Mouse (Mus musculus) MEL (cell line): ENCODE measurements around the gene Nop53. TPM values are rescaled to one million over a fixed set of nuclear protein-coding genes. Genes with fewer than 3 reads are reported as not detected.

ENCODE experiments used
- DNase-seq: peaks from one replicate; pipeline ENCODE4 v3.0.0; 2011; ENCODE audit warnings: low read depth, low spot score
- H3K27ac ChIP-seq: 2 replicates; pipeline ENCODE4 v1.5.1; 2012; ENCODE audit warnings: low read depth, mild to moderate bottlenecking, control low read depth, low read length, moderate library complexity; ENCODE audit not compliant: control insufficient read depth
- H3K27me3 ChIP-seq, 2 experiments: fragments of 150-350 bp in 1 of 2; sonication (generic) in 1 of 2; 2 replicates each; pipeline ENCODE4 v1.6.1; 2012; ENCODE audit warnings: low read length in 2 of 2, mild to moderate bottlenecking in 2 of 2, improper control_type of control experiment in 1 of 2, moderate library complexity in 1 of 2; ENCODE audit not compliant: insufficient read depth in 2 of 2, control insufficient read depth in 1 of 2
- H3K36me3 ChIP-seq, 2 experiments: 2 replicates each; pipeline ENCODE4 v1.6.1; 2012 to 2014; ENCODE audit warnings: low read length in 2 of 2, improper control_type of control experiment in 1 of 2, inconsistent platforms in 1 of 2, mild to moderate bottlenecking in 1 of 2; ENCODE audit not compliant: insufficient read depth in 2 of 2, control insufficient read depth in 1 of 2
- H3K4me1 ChIP-seq, 2 experiments: fragments of 150-350 bp in 1 of 2; sonication (generic) in 1 of 2; 2 replicates each; pipeline ENCODE4 v1.6.1; 2012; ENCODE audit warnings: low read length in 2 of 2, improper control_type of control experiment in 1 of 2, mild to moderate bottlenecking in 1 of 2; ENCODE audit not compliant: insufficient read depth in 2 of 2, control insufficient read depth in 1 of 2
- H3K4me3 ChIP-seq, 2 experiments: fragments of 150-350 bp in 1 of 2; sonication (generic) in 1 of 2; 2 replicates each; pipeline ENCODE4 v1.5.1; 2012; ENCODE audit warnings: low read depth in 2 of 2, low read length in 2 of 2, mild to moderate bottlenecking in 2 of 2, moderate library complexity in 2 of 2, control low read depth in 1 of 2, improper control_type of control experiment in 1 of 2; ENCODE audit not compliant: control insufficient read depth in 1 of 2, insufficient read depth in 1 of 2
- H3K79me2 ChIP-seq: 2 replicates; pipeline ENCODE4 v1.6.1; 2012; ENCODE audit warnings: mild to moderate bottlenecking, low read length, moderate library complexity; ENCODE audit not compliant: control insufficient read depth, poor library complexity, insufficient read depth
- H3K9ac ChIP-seq: 2 replicates; pipeline ENCODE4 v1.6.1; 2012; ENCODE audit warnings: low read depth, mild to moderate bottlenecking, control low read depth, low read length, moderate library complexity; ENCODE audit not compliant: control insufficient read depth, poor library complexity, severe bottlenecking
- H3K9me3 ChIP-seq: fragments of 150-350 bp; sonication (generic); replicated peaks from 2 replicates; pipeline ENCODE4 v1.6.1; 2012; ENCODE audit warnings: mild to moderate bottlenecking, low read length, improper control_type of control experiment, moderate library complexity; ENCODE audit not compliant: insufficient read depth
- BHLHE40 ChIP-seq: IDR thresholded peaks from 2 replicates; pipeline ENCODE4 v1.6.1; 2012; ENCODE audit warnings: low read depth, mild to moderate bottlenecking, inconsistent platforms, low read length, improper control_type of control experiment, borderline replicate concordance
- CHD1 ChIP-seq: IDR thresholded peaks from 2 replicates; pipeline ENCODE4 v1.6.1; 2012; ENCODE audit warnings: low read depth, mild to moderate bottlenecking, inconsistent platforms, low read length, improper control_type of control experiment
- CHD2 ChIP-seq: IDR thresholded peaks from 2 replicates; pipeline ENCODE4 v1.6.1; 2011; ENCODE audit warnings: low read length, improper control_type of control experiment
- CTCF ChIP-seq, 3 experiments: IDR thresholded peaks in 2 of 3; conservative IDR thresholded peaks in 1 of 3; 2 replicates each; pipeline ENCODE4 v1.5.1; 2011 to 2012; ENCODE audit warnings: low read length in 3 of 3, low read depth in 2 of 3, mild to moderate bottlenecking in 2 of 3, improper control_type of control experiment in 1 of 3, inconsistent platforms in 1 of 3, mixed read lengths in 1 of 3, moderate library complexity in 1 of 3; ENCODE audit not compliant: control insufficient read depth in 1 of 3, insufficient read depth in 1 of 3, poor library complexity in 1 of 3, severe bottlenecking in 1 of 3
- E2F4 ChIP-seq: IDR thresholded peaks from 2 replicates; pipeline ENCODE4 v1.6.1; 2011; ENCODE audit warnings: low read depth, low read length, improper control_type of control experiment, borderline replicate concordance
- ELF1 ChIP-seq: IDR thresholded peaks from 2 replicates; pipeline ENCODE4 v1.6.1; 2014; ENCODE audit warnings: low read depth, mild to moderate bottlenecking, inconsistent platforms, low read length, improper control_type of control experiment, moderate library complexity
- EP300 ChIP-seq, 2 experiments: IDR thresholded peaks; 2 replicates each; pipeline ENCODE4 v1.6.1; 2011; ENCODE audit warnings: improper control_type of control experiment in 2 of 2, low read length in 2 of 2, low read depth in 1 of 2, mild to moderate bottlenecking in 1 of 2
- ETS1 ChIP-seq: IDR thresholded peaks from 2 replicates; pipeline ENCODE4 v1.6.1; 2012; ENCODE audit warnings: low read depth, mild to moderate bottlenecking, inconsistent platforms, low read length, improper control_type of control experiment, moderate library complexity
- GABPA ChIP-seq: IDR thresholded peaks from 2 replicates; pipeline ENCODE4 v1.6.1; 2012; ENCODE audit warnings: low read depth, mild to moderate bottlenecking, inconsistent platforms, low read length, improper control_type of control experiment, moderate library complexity
- GATA1 ChIP-seq: IDR thresholded peaks from 2 replicates; pipeline ENCODE4 v1.6.1; 2011; ENCODE audit warnings: low read depth, low read length, improper control_type of control experiment
- HCFC1 ChIP-seq: IDR thresholded peaks from 2 replicates; pipeline ENCODE4 v1.6.1; 2012; ENCODE audit warnings: low read depth, mild to moderate bottlenecking, inconsistent platforms, low read length, improper control_type of control experiment, moderate library complexity
- JUND ChIP-seq: IDR thresholded peaks from 2 replicates; pipeline ENCODE4 v1.6.1; 2011; ENCODE audit warnings: low read depth, mild to moderate bottlenecking, improper control_type of control experiment, low read length
- KAT2A ChIP-seq: conservative IDR thresholded peaks from 2 replicates; pipeline ENCODE4 v1.6.1; 2012; ENCODE audit warnings: low read depth, low read length, improper control_type of control experiment, inconsistent platforms
- MAFK ChIP-seq: IDR thresholded peaks from 2 replicates; pipeline ENCODE4 v1.6.1; 2011; ENCODE audit warnings: low read depth, mild to moderate bottlenecking, low read length, improper control_type of control experiment, borderline replicate concordance
- MAX ChIP-seq: IDR thresholded peaks from 2 replicates; pipeline ENCODE4 v1.6.1; 2011; ENCODE audit warnings: low read length, improper control_type of control experiment
- MAZ ChIP-seq: IDR thresholded peaks from 2 replicates; pipeline ENCODE4 v1.6.1; 2012; ENCODE audit warnings: low read depth, mild to moderate bottlenecking, inconsistent platforms, low read length, improper control_type of control experiment
- MEF2A ChIP-seq: IDR thresholded peaks from 2 replicates; pipeline ENCODE4 v1.6.1; 2014; ENCODE audit warnings: low read depth, mild to moderate bottlenecking, inconsistent platforms, low read length, improper control_type of control experiment; ENCODE audit not compliant: poor library complexity, insufficient replicate concordance, severe bottlenecking; ENCODE audit errors: extremely low read depth
- MXI1 ChIP-seq: IDR thresholded peaks from 2 replicates; pipeline ENCODE4 v1.6.1; 2011; ENCODE audit warnings: mild to moderate bottlenecking, low read depth, low read length, improper control_type of control experiment
- MYC ChIP-seq: IDR thresholded peaks from 2 replicates; pipeline ENCODE4 v1.6.1; 2011; ENCODE audit warnings: low read depth, mild to moderate bottlenecking, low read length, improper control_type of control experiment, moderate library complexity
- NELFE ChIP-seq: IDR thresholded peaks from 2 replicates; pipeline ENCODE4 v1.6.1; 2011; ENCODE audit warnings: low read depth, low read length, improper control_type of control experiment
- NRF1 ChIP-seq: IDR thresholded peaks from 2 replicates; pipeline ENCODE4 v1.6.1; 2014; ENCODE audit warnings: low read depth, mild to moderate bottlenecking, inconsistent platforms, low read length, improper control_type of control experiment, moderate library complexity; ENCODE audit not compliant: poor library complexity, insufficient read depth, severe bottlenecking
- POLR2A ChIP-seq, 2 experiments: IDR thresholded peaks; 2 replicates each; pipeline ENCODE4 v1.6.1; 2011 to 2012; ENCODE audit warnings: low read length in 2 of 2, mild to moderate bottlenecking in 2 of 2, control low read depth in 1 of 2, improper control_type of control experiment in 1 of 2, low read depth in 1 of 2, moderate library complexity in 1 of 2; ENCODE audit not compliant: control insufficient read depth in 1 of 2, insufficient read depth in 1 of 2, poor library complexity in 1 of 2
- POLR2AphosphoS2 ChIP-seq: IDR thresholded peaks from 2 replicates; pipeline ENCODE4 v1.6.1; 2011; ENCODE audit warnings: low read length, improper control_type of control experiment
- RAD21 ChIP-seq: IDR thresholded peaks from 2 replicates; pipeline ENCODE4 v1.6.1; 2011; ENCODE audit warnings: mild to moderate bottlenecking, low read depth, low read length, improper control_type of control experiment
- RCOR1 ChIP-seq: IDR thresholded peaks from 2 replicates; pipeline ENCODE4 v1.6.1; 2012; ENCODE audit warnings: low read depth, mild to moderate bottlenecking, inconsistent platforms, low read length, improper control_type of control experiment
- SIN3A ChIP-seq: IDR thresholded peaks from 2 replicates; pipeline ENCODE4 v1.6.1; 2012; ENCODE audit warnings: low read length, improper control_type of control experiment, inconsistent platforms
- SMC3 ChIP-seq: IDR thresholded peaks from 2 replicates; pipeline ENCODE4 v1.6.1; 2011; ENCODE audit warnings: low read depth, low read length, improper control_type of control experiment
- TAL1 ChIP-seq: IDR thresholded peaks from 2 replicates; pipeline ENCODE4 v1.6.1; 2012; ENCODE audit warnings: mild to moderate bottlenecking, inconsistent platforms, low read length, moderate library complexity, mixed read lengths
- TBP ChIP-seq: IDR thresholded peaks from 2 replicates; pipeline ENCODE4 v1.8.0; 2011; ENCODE audit warnings: low read depth, low read length, improper control_type of control experiment
- TCF12 ChIP-seq: IDR thresholded peaks from 2 replicates; pipeline ENCODE4 v1.6.1; 2014; ENCODE audit warnings: low read depth, mild to moderate bottlenecking, inconsistent platforms, low read length, improper control_type of control experiment, moderate library complexity
- UBTF ChIP-seq: IDR thresholded peaks from 2 replicates; pipeline ENCODE4 v1.6.1; 2012; ENCODE audit warnings: low read depth, mild to moderate bottlenecking, inconsistent platforms, low read length, improper control_type of control experiment, moderate library complexity, borderline replicate concordance; ENCODE audit not compliant: insufficient read depth
- USF1 ChIP-seq: IDR thresholded peaks from 2 replicates; pipeline ENCODE4 v1.6.1; 2014; ENCODE audit warnings: low read depth, mild to moderate bottlenecking, inconsistent platforms, low read length, improper control_type of control experiment, moderate library complexity
- USF2 ChIP-seq, 2 experiments: IDR thresholded peaks; 2 replicates each; pipeline ENCODE4 v1.6.1; 2011 to 2012; ENCODE audit warnings: improper control_type of control experiment in 2 of 2, low read length in 2 of 2, borderline replicate concordance in 1 of 2, inconsistent platforms in 1 of 2, low read depth in 1 of 2, mild to moderate bottlenecking in 1 of 2; ENCODE audit not compliant: insufficient read depth in 1 of 2
- ZC3H11A ChIP-seq: IDR thresholded peaks from 2 replicates; pipeline ENCODE4 v1.6.1; 2012; ENCODE audit warnings: low read depth, mild to moderate bottlenecking, inconsistent platforms, low read length, improper control_type of control experiment
- ZKSCAN1 ChIP-seq: IDR thresholded peaks from 2 replicates; pipeline ENCODE4 v1.6.1; 2012; ENCODE audit warnings: low read depth, mild to moderate bottlenecking, inconsistent platforms, low read length, improper control_type of control experiment, moderate library complexity
- ZMIZ1 ChIP-seq: IDR thresholded peaks from 2 replicates; pipeline ENCODE4 v1.6.1; 2012; ENCODE audit warnings: low read depth, mild to moderate bottlenecking, inconsistent platforms, low read length, improper control_type of control experiment, moderate library complexity
- ZNF384 ChIP-seq: IDR thresholded peaks from 2 replicates; pipeline ENCODE4 v1.6.1; 2012; ENCODE audit warnings: low read depth, mild to moderate bottlenecking, inconsistent platforms, low read length, improper control_type of control experiment
- polyA plus RNA-seq, 2 experiments: library from polyadenylated mRNA; stranded (reverse) in 1 of 2; unstranded in 1 of 2; fragments of >175 nt in 1 of 2; fragments of >200 nt in 1 of 2; gene quantifications; 2 replicates each; pipeline versions ENCODE4 v1.2.1 to v1.2.4; 2012; ENCODE audit warnings: low replicate concordance in 2 of 2, low read depth in 1 of 2; ENCODE audit not compliant: insufficient read length in 2 of 2, insufficient read depth in 1 of 2, missing spikeins in 1 of 2
- total RNA-seq: library from RNA; depleted of rRNA; stranded (reverse); fragments of 300-350 nt; gene quantifications from 2 replicates; pipeline ENCODE4 v1.2.3, GENCODE M21; 2012

The Nop53 gene
- total and polyA plus RNA-seq, 3 experiments, result 359 to 482 TPM; not detected in 1

- Histone ChIP-seq H3K9ac (peak within 1 kb of the TSS; percentile 94), H3K9me3 (no peaks in the 10 kb centered on the region), H3K79me2 (peaks cover 23% of the 10 kb centered on the region), H3K4me3 (peak within 1 kb of the TSS; percentile 80), H3K27me3 (no peaks in the 10 kb centered on the region), H3K36me3 (peaks cover 0 to 11% of the 10 kb centered on the region in 2 experiments; a peak in 2 of 4 replicates), H3K4me1 (peaks cover 4 to 15% of the 10 kb centered on the region in 2 experiments; a peak in 3 of 4 replicates), H3K27ac (peak within 1 kb of the TSS; percentile 80)
- DNase-seq, result peak; percentile 96
- TF ChIP-seq MAZ, result no peak
- no peak for TF ChIP-seq E2F4
- TF ChIP-seq MEF2A, result no peak
- TF ChIP-seq UBTF, result no peak
- peak; percentile 93 for TF ChIP-seq MXI1
- peak; percentile 94 for TF ChIP-seq POLR2AphosphoS2
- no peak for TF ChIP-seq MAFK
- no peak; a peak in 1 of 4 replicates for TF ChIP-seq EP300 (IDR thresholded peaks at IDR 0.05; ENCODE audit: low read depth in 1 of 2, low read length in 2 of 2)
- peak; percentile 72 for TF ChIP-seq HCFC1
- no peak for TF ChIP-seq CTCF (IDR thresholded peaks at IDR 0.05 in 2 of 3, conservative IDR thresholded peaks at IDR 0.05 in 1 of 3; ENCODE audit: control insufficient read depth in 1 of 3, insufficient read depth in 1 of 3, low read depth in 2 of 3, low read length in 3 of 3, poor library complexity in 1 of 3, severe bottlenecking in 1 of 3)
- no peak; the same call in 1 of the 2 replicates for TF ChIP-seq RCOR1
- no peak for TF ChIP-seq GABPA
- no peak for TF ChIP-seq GATA1
- TF ChIP-seq SIN3A, result peak; percentile 77
- peak; percentile 81; the same call in 1 of the 2 replicates for TF ChIP-seq MYC
- no peak for TF ChIP-seq ZNF384
- TF ChIP-seq TCF12, result peak; percentile 34
- TF ChIP-seq ELF1, result no peak
- TF ChIP-seq ETS1, result no peak; the same call in 1 of the 2 replicates
- peak; percentile 85 for TF ChIP-seq BHLHE40
- TF ChIP-seq NRF1, result peak; percentile 39; the same call in 1 of the 2 replicates
- TF ChIP-seq USF2 (IDR thresholded peaks at IDR 0.05; ENCODE audit: borderline replicate concordance in 1 of 2, insufficient read depth in 1 of 2, low read depth in 1 of 2, low read length in 2 of 2), result no peak
- TF ChIP-seq TAL1, result no peak
- no peak for TF ChIP-seq ZKSCAN1
- TF ChIP-seq ZMIZ1, result peak; percentile 88
- TF ChIP-seq NELFE, result peak; percentile 95
- no peak for TF ChIP-seq RAD21
- TF ChIP-seq CHD1, result peak; percentile 99
- no peak for TF ChIP-seq USF1
- peak; percentile 93 to 94 for TF ChIP-seq POLR2A (IDR thresholded peaks at IDR 0.05; ENCODE audit: control insufficient read depth in 1 of 2, insufficient read depth in 1 of 2, low read depth in 1 of 2, low read length in 2 of 2, poor library complexity in 1 of 2)
- peak; percentile 81 for TF ChIP-seq MAX
- peak; percentile 89 for TF ChIP-seq TBP
- TF ChIP-seq ZC3H11A, result no peak
- TF ChIP-seq JUND, result no peak
- TF ChIP-seq CHD2, result no peak
- TF ChIP-seq KAT2A, result no peak; the same call in 1 of the 2 replicates
- no peak for TF ChIP-seq SMC3
Measured at GRCm38 (mm10) chr7:15922220-15922773, 23.6 kb downstream of the Nop53 start, which contains the start of gene Selenow. Gene Selenow, minus strand, starts transcription at chr7:15922402.
